Mouse (Mus musculus): Measurements from ENCODE around the gene Col17a1.

- TF ChIP-seq CTCF (IDR thresholded peaks at IDR 0.05; ENCODE audit: low read depth, low read length), result no peak
- no peak for TF ChIP-seq TAL1 (conservative IDR thresholded peaks at IDR 0.05; ENCODE audit: low read depth, low read length)
- no peak for TF ChIP-seq GATA1 (IDR thresholded peaks at IDR 0.05; ENCODE audit: borderline replicate concordance, low read length)
- TF ChIP-seq GATA2 (IDR thresholded peaks at IDR 0.05; ENCODE audit: borderline replicate concordance, low read depth, low read length), result no peak
These were observed 32.9 kb downstream of the Col17a1 start for GRCm38 (mm10) chr19:47658914-47659535.
